Mouse (Mus musculus) heart, embryonic 11.5 days (tissue): ENCODE data around the gene Foxo3. TPM values are rescaled to one million over a fixed set of nuclear protein-coding genes. Genes with fewer than 3 reads are reported as not detected.

ENCODE experiments used
- ATAC-seq: fragments of 200-750 bp; cut with Nextera tagmentation; replicated peaks from 2 replicates; pipeline ENCODE4 v1.8.0; 2017; ENCODE audit warnings: moderate library complexity; ENCODE audit not compliant: insufficient number of reproducible peaks, low FRiP score, low TSS enrichment
- H3K27ac ChIP-seq: fragments of 300-500 bp; sonication (generic); 2 replicates; pipeline ENCODE4 v1.5.1; 2014; ENCODE audit warnings: mild to moderate bottlenecking, low read depth, low read length
- H3K27me3 ChIP-seq: fragments of 300-500 bp; sonication (generic); 2 replicates; pipeline ENCODE4 v1.6.1; 2014; ENCODE audit warnings: mild to moderate bottlenecking, low read length, mixed read lengths; ENCODE audit not compliant: control insufficient read depth, insufficient read depth
- H3K36me3 ChIP-seq: fragments of 300-500 bp; sonication (generic); 2 replicates; pipeline ENCODE4 v1.6.1; 2014; ENCODE audit warnings: mild to moderate bottlenecking, low read length, moderate library complexity, mixed read lengths; ENCODE audit not compliant: control insufficient read depth, insufficient read depth
- H3K4me1 ChIP-seq: fragments of 300-500 bp; sonication (generic); 2 replicates; pipeline ENCODE4 v1.6.1; 2014; ENCODE audit warnings: low read length; ENCODE audit not compliant: control insufficient read depth, insufficient read depth
- H3K4me2 ChIP-seq: fragments of 300-500 bp; sonication (generic); 2 replicates; pipeline ENCODE4 v1.6.1; 2014; ENCODE audit warnings: mild to moderate bottlenecking, moderate library complexity
- H3K4me3 ChIP-seq: fragments of 300-500 bp; sonication (generic); 2 replicates; pipeline ENCODE4 v1.5.1; 2014; ENCODE audit warnings: low read depth, low read length
- H3K9ac ChIP-seq: fragments of 300-500 bp; sonication (generic); 2 replicates; pipeline ENCODE4 v1.6.1; 2014; ENCODE audit warnings: mild to moderate bottlenecking, low read depth, low read length, moderate library complexity
- H3K9me3 ChIP-seq: fragments of 300-500 bp; sonication (generic); replicated peaks from 2 replicates; pipeline ENCODE4 v1.6.1; 2016; ENCODE audit warnings: low read length; ENCODE audit not compliant: control insufficient read depth
- WGBS: fragments of 180-500 bp; shearing (Covaris S2); extraction: QIAGEN DNeasy Blood & Tissue Kit; methylation state at CpG from one replicate; pipeline ENCODE4 v1.1.7; 2014; ENCODE audit not compliant: insufficient replicate concordance; 5-methylcytosine and 5-hydroxymethylcytosine counted together
- polyA plus RNA-seq: library from polyadenylated mRNA; unstranded; fragments of >200 nt; fragmentation: Nextera tagmentation; extraction: Ambion mirVana; gene quantifications from 2 replicates; pipeline ENCODE4 v1.2.1, GENCODE M21; 2014

Foxo3 gene
- polyA plus RNA-seq, 1 experiment from 2014 or later: 7.3 TPM

DNA sequence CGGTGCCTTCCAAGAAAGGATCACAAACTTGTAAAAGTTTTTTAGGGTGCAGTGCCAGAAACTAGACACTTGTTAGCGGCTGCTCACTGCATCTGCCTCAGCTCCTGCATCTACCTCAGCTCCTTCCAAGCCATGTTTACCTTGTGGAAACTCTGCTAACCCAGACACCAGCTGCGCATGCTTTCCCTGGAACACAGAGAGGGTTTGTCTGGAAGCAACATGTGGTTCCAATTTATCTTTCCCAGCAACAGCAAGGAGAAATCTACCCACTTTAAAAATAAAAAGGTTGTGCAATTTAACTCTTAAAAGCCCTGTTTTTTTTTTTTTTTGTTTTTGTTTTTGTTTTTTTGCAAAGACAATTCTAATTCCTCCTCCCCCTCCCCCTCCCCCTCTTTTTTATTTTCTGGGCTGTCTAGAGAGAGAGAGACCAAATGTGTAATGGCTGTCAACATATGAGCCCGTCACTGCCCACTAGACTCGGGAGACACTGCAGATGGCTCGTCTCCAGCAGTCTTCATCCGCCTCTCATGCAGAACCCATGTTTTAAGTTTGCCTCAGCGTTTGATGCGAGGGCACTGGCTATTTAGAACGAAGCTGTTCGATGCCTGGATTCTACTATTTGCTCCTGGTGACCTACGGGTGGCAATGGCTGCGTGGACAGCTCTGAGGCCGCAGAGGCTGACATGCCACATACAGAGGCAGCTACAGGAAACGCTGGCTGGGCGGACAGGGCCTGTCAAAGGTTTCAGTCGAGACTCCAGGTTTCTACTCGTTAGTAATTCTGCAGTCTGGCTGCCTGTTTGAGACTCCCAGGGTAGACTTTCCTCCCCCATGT lies 73.0 kb downstream of the Foxo3 start:
- 55% methylated on average over 18 of the region's 18 CpGs for WGBS
- Histone ChIP-seq H3K4me2 (no peak overlapping the region), H3K4me1 (peaks cover 42% of the 10 kb centered on the region), H3K9me3 (no peaks in the 10 kb centered on the region), H3K9ac (no peak overlapping the region), H3K4me3 (no peak overlapping the region), H3K27ac (peak overlapping the region; percentile 46), H3K36me3 (no peaks in the 10 kb centered on the region), H3K27me3 (no peaks in the 10 kb centered on the region)
- ATAC-seq: no peak

DNA sequence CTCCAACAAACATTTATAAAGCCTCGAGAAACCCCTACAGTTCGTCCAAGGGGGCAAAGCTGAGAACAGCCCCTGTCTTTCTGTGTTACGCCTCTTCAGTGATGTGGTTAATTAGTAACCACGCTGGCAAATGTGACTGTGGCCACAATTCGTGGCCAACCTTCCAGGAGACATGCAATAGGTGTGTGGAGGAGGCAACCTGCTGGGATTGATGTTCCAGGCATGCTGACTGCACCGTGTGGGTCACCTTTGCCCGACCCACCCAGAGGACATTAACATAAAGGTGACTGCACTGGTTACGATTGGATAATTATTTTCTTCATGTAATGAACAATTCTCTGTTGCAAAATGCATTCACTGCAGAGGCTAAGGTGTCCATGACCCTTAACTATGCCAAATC lies 74.0 kb downstream of the Foxo3 start:
- Histone ChIP-seq H3K9ac (no peak overlapping the region), H3K4me2 (no peak overlapping the region), H3K4me3 (no peak overlapping the region), H3K9me3 (no peaks in the 10 kb centered on the region), H3K27ac (no peak overlapping the region), H3K4me1 (peaks cover 44% of the 10 kb centered on the region), H3K27me3 (no peaks in the 10 kb centered on the region), H3K36me3 (peaks cover 3% of the 10 kb centered on the region; the same call in 1 of the 2 replicates)
- no peak for ATAC-seq
- 85% methylated on average over 8 of the region's 8 CpGs for whole genome bisulfite sequencing

DNA sequence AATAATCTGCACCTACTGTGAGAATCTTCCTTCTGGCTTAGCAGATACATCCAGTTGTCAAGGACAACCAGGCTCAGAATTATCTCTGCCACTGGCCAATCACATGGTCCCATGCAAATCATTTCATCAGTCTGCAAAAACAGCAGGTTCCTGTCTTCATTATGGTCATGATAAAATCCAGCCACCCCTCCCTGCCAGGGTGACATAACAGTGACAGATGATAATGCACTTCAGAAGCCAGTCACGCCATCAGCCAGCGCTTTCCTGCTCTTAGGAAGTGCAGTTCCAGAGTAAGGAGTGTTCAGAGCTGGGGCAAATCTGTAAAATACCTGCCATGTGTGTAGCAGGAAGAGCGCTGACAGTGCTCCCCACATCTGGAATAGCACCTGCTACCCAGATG lies 77.1 kb downstream of the Foxo3 start:
- H3K36me3 ChIP-seq: peaks cover 13% of the 10 kb centered on the region
- H3K9ac ChIP-seq: no peak overlapping the region
- 0 out of 2 replicates have a peak, but pooled peaks have one; percentile 51 for ATAC-seq
- no peaks in the 10 kb centered on the region for H3K27me3 ChIP-seq
- 36% methylated on average over 3 of the region's 3 CpGs for WGBS
- no peak overlapping the region for H3K27ac ChIP-seq
- H3K4me1 ChIP-seq: peaks cover 51% of the 10 kb centered on the region
- no peak overlapping the region for H3K4me2 ChIP-seq
- no peak overlapping the region for H3K4me3 ChIP-seq
- H3K9me3 ChIP-seq: no peaks in the 10 kb centered on the region

DNA sequence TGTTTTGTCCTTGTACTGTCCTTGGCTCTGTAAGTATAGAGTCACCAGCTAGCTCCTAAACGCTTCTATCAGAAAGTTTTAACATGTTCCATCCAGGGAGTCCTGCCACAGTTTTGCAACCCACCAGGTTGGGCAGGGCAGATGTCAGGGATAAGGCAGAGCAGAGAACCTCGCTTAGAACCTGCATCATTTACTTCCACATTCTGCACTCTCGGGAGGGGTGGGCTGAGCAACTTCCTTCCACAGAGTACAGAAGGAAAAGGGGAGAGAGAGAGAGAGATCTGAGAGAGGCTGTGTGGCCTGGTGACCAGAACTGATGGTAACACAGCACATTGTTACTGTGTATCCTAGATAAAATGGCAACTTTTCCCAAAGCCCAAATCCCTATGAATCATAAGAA lies 77.9 kb downstream of the Foxo3 start:
- no peak overlapping the region for H3K4me3 ChIP-seq
- H3K27ac ChIP-seq: no peak overlapping the region
- no peaks in the 10 kb centered on the region for H3K9me3 ChIP-seq
- peaks cover 13% of the 10 kb centered on the region for H3K36me3 ChIP-seq
- H3K4me2 ChIP-seq: no peak overlapping the region
- H3K9ac ChIP-seq: no peak overlapping the region
- peaks cover 52% of the 10 kb centered on the region for H3K4me1 ChIP-seq
- no peaks in the 10 kb centered on the region for H3K27me3 ChIP-seq
- 52% methylated on average over 3 of the region's 3 CpGs for WGBS
- no peak for ATAC-seq

DNA sequence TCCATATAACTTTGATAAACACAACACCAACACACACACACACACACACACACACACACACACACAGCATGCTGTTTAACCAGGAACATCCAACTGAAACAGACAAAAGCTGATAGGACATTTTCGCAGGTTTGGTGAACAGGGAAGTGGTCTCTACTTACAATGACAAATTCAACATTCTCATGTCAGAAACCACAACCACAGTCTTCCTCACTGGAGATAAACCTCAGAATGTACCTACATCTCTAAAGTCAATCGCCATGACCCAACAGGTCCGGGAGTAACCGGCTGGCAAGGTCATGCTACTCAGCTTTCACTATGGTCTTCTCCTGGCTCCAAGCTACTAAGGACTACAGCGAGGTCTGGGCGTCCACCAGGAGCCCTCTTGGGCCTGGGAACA lies 81.8 kb downstream of the Foxo3 start:
- Histone ChIP-seq H3K9me3 (no peaks in the 10 kb centered on the region), H3K9ac (no peak overlapping the region), H3K4me2 (no peak overlapping the region), H3K27me3 (no peaks in the 10 kb centered on the region), H3K4me1 (peaks cover 61% of the 10 kb centered on the region), H3K4me3 (no peak overlapping the region), H3K36me3 (peaks cover 13% of the 10 kb centered on the region), H3K27ac (no peak overlapping the region)
- no peak for ATAC-seq
- 85% methylated on average over 6 of the region's 6 CpGs for WGBS

DNA sequence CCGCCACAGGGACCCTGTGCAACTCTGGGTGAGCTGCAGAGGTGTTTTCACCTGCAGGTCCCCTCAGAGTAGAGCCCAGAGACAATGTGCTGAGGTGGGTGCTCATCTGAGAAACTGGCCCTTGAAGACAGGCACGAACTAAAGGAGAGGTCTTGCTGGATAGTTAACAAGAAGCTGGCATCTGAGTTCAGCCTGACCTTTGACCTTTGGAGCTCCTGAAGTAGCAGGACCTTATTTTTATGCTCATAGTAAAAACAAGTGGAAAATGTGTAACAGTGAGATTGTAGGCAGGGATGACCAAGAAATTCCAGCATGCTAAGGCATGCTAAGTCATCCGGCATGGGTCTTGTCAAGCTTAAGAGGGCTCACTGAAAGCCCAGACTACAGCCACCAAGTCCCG lies 82.6 kb downstream of the Foxo3 start:
- no peak overlapping the region for H3K9ac ChIP-seq
- no peak for ATAC-seq
- 71% methylated on average over 4 of the region's 4 CpGs for WGBS

DNA sequence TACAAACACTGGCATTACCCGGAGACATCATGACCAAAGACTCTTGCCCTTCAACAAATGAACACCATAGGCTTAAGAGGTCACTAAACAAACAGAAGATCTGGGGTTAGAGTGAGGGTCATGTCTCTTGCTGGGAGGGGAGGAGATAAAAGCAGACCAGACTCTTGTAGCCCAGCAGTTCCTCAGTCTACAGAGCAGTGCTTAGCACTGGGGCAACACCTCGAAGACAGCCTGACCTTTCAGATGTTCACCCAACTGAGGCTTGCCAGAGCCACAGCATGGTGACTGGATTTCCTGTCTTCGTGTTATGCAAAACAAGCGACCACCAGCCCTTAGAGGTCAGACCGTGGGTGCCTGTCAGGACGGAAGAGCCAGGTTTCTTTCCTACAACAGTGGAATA lies 83.6 kb downstream of the Foxo3 start:
- Histone ChIP-seq H3K36me3 (peaks cover 13% of the 10 kb centered on the region), H3K4me1 (peaks cover 66% of the 10 kb centered on the region), H3K4me2 (no peak overlapping the region), H3K4me3 (no peak overlapping the region), H3K27me3 (no peaks in the 10 kb centered on the region), H3K9me3 (no peaks in the 10 kb centered on the region), H3K9ac (no peak overlapping the region), H3K27ac (no peak overlapping the region)
- 14% methylated on average over 6 of the region's 6 CpGs for WGBS
- ATAC-seq: no peak

More for the DNA sequence above, 82.6 kb downstream of the Foxo3 start:
- Histone ChIP-seq H3K27ac (no peak overlapping the region), H3K4me2 (no peak overlapping the region), H3K4me3 (no peak overlapping the region), H3K4me1 (peaks cover 62% of the 10 kb centered on the region), H3K36me3 (peaks cover 13% of the 10 kb centered on the region), H3K27me3 (no peaks in the 10 kb centered on the region), H3K9me3 (no peaks in the 10 kb centered on the region)

DNA sequence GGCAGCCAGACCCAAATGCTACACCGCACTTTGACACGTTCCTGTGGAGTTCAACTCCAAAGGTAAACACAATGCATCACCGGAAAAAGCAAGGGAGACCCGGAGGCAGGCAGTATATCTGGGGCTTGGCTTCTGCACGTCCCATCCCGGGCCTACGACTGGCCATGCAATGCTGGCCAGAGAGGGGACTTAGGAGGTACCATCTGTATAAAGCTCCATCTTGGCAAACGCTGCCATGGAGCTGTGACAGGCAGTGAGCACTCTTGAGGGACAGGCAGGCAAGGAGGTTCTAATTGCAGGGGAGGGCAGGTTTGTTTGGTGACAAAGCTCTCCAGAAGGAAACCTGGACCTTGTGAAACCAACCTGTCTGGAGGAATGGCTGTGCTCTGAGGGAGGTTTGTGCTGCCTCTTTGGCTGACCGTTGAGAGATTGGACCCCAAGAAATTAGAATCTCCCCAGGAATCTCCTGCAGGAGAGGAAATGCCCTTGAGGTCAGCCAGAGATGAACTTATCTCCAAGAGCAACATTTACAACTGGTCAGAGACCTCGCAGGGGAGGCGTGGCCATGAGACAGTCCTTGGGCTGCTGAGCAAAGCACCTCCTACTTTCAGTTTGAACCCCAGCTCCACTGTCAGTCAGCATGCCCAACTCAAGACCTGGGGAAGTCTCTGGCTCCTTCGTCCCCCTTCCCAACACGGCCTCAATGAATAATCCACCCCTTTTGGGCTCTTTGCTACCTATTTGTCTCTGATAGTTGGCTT lies 86.7 kb downstream of the Foxo3 start:
- Histone ChIP-seq H3K27ac (no peak overlapping the region), H3K9me3 (no peaks in the 10 kb centered on the region), H3K9ac (peak overlapping the region; percentile 46; the same call in 1 of the 2 replicates), H3K4me3 (no peak overlapping the region), H3K4me2 (peak overlapping the region; percentile 34), H3K27me3 (no peaks in the 10 kb centered on the region), H3K36me3 (peaks cover 7% of the 10 kb centered on the region; the same call in 1 of the 2 replicates), H3K4me1 (peaks cover 56% of the 10 kb centered on the region)
- WGBS: 54% methylated on average over 13 of the region's 13 CpGs
- no peak for ATAC-seq
